Mouse (Mus musculus): Measurements from ENCODE around the gene Aurkaip1.

The Aurkaip1 gene

GRCm38 (mm10) chr4:155829866-155830265 lies 1.2 kb upstream of the Aurkaip1 start:
- no peak for DNase-seq (ENCODE audit: low spot score)

GRCm38 (mm10) chr4:155830596-155830995 lies 476 bp upstream of the Aurkaip1 start:
- peak; percentile 31 for DNase-seq (ENCODE audit: low spot score)

DNA sequence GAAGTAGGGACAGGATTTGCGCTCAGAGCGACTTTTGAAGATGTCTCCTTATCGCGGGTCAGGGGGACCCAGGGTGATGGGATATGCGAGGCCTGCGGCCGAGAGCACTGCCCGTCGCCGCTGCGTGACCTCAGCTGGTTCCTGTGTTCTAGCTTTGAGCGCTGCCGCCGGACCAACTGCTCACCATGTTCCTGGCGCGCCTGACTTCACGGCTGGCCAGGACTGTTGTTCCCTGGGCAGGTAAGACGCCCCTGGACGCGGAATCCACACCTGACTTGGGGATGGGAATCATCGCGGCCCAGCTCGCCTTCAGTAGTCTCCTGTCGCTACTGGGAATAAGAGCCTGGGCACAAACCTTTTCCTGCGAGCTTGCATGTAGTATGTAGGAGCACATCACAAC lies 759 bp downstream of the Aurkaip1 start:
- DNase-seq (ENCODE audit: low spot score), result peak; percentile 5

- DNase-seq (ENCODE audit: low spot score), result no peak
Measured at GRCm38 (mm10) chr4:155832321-155832720, 1.2 kb downstream of the Aurkaip1 start.

GRCm38 (mm10) chr4:155833234-155833633 lies 2.2 kb downstream of the Aurkaip1 start:
- DNase-seq (ENCODE audit: low spot score), result no peak

DNA sequence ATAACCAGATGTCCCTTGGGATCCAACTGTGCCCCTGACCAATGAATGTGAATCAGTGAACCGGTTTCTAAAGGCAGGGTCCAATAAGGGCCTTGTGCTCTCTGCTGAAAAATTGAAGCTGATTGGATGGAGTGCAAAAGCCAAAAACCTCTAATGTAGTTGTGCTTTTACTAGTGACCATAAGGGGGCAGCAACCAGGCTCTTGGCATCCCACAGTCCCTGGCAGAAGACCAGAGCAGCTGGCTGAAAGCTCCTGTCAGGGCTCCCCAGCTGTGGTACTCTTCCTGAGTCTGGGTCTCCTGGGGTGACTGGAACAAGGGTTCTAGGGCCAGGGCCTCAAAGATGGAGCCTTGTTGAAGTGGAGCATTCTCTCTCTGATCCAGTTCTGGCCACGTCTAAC lies 2.8 kb downstream of the Aurkaip1 start:
- peak; percentile 89 for DNase-seq (ENCODE audit: low spot score)

DNA sequence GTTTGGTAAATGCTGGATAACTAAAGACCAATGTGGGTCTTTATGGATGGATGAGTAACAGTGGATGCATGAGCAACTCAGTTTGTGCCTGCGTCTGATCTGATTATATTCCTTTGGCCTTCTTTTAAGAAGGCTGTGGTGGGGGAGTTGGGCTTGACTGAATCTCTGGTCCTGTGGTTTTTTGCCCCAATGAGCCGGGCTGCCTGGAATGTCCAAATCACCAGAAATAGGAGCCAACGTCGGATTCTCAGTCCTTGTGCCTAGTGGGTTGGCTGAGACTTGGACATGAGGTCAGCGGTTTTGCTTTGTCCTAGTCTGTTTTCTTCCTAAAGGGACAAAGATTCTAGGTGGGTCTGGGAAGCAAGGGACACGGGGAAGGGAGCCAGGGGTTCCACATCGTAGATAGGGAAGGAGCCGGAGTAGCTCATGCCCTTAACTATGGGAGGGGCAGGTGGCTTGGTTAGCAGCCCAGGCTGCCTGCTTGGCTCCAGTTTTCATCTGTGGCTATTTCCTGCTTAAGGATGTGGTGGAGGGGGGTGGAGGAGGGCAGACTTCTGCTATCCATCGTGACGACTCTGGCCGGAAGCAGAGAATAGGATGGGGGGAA lies 6.4 kb downstream of the Aurkaip1 start:
- no peak for DNase-seq (ENCODE audit: low spot score)

DNA sequence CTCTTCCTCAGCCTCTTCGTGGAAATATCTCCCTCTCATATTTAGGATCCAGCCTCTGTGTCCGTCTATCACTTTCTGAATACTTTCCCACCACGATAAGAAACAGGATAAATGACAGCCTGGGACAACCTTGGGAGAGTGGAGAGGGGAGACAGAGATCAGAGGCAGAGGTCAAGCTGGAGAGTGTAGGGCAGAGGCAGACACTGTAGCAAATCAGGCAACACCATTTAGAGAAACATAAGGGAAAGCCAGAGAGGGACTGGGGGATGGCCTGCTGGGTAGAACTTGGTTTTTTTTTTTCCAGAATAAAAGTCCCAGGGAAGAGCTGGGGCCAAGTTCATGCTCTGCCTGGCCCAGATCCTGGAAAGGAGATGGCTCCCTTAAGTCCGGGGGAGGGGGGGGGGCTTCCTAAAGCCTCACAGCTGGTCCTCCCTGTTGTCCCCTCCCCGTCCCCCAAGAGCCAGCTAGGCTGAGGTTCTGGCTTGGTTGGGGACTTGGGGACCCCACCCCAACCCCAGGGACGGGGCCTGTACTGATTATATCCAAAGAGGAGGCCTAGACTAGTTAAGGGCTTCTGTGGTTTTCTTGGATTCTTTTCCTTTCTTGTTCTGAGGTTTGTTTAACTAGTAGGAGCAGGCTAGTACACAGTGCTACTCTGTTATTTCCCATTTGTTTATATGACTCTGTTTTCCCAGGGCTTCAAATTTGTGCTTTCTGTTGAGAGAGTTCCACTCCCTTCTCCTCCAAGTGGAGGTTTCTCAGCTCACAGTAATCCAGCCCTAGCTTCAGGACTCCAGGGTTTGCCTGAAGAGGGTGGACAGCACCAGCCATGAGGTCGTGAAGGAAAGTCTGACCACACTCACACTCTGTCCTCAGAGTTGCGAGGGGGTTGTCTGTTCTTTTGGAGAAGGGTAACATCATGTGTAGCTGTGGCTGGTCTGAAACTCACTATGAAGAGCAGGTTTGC lies 7.4 kb downstream of the Aurkaip1 start:
- no peak for DNase-seq (ENCODE audit: low spot score)

GRCm38 (mm10) chr4:155839483-155839910 lies 8.4 kb downstream of the Aurkaip1 start, which contains the start of gene Mxra8:
TSS of gene Mxra8 (plus strand) at chr4:155839680.
- peak; percentile 67 for DNase-seq (ENCODE audit: low spot score)

DNA sequence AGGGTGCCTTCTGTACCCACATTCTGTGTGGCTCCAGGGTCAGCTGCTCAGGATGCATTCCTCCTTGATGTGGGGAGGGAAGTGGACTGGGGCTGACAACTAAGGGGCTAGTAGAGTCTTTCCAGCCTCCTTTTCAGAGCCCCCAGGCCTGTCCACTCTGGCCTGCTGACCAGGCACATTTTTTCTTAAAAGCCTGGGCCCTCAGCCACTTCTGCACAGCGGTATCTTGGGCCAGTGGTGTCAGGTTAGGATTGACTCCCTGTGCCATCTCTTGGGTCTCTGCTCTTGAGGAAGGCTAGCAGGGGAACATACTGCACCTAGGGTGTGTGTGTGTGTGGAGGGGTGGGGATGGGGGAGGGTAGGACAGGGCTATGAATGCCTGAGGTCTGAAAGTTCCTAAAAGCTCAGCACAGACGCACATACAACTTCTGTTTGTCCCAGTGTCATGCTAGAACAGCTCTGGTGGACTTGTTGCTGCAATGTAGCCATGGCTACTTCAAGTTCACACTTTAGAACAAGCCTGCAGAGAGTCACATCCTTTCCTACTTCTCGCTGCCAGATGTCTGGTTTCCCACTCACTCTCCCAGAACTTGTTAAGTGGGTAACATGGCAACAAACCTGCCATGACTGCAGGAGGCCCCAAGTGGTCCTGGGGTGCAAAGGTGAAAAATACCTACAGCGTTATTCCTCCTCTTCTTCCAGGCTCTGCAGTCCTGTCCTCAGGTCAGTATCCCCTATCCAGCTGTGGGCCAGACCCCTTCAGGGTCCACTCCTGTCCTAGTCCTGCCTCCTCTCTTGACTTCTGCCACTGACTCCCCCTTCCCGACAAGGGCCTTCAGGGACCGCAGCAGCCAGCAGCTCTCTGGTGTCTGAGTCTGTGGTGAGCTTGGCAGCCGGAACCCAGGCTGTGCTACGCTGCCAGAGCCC lies 9.3 kb downstream of the Aurkaip1 start:
- DNase-seq (ENCODE audit: low spot score), result peak; percentile 7

DNA sequence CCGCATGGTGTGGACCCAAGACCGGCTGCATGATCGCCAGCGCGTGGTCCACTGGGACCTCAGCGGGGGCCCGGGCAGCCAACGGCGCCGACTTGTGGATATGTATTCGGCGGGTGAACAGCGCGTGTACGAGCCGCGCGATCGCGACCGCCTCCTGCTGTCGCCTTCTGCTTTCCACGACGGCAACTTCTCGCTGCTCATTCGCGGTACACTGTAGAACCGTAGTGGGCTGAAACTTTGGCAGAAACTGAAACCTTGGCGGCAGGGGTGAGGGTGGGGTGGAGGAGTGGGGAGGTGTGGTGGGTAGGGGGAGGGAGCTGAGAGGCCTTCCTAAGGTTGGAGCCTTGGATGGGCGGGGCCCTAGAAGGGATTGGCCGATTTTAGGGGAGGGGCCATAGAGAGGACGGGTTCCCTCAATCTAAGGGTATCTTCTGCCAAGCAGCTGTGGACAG lies 10.0 kb downstream of the Aurkaip1 start:
- peak; percentile 70 for DNase-seq (ENCODE audit: low spot score)

DNA sequence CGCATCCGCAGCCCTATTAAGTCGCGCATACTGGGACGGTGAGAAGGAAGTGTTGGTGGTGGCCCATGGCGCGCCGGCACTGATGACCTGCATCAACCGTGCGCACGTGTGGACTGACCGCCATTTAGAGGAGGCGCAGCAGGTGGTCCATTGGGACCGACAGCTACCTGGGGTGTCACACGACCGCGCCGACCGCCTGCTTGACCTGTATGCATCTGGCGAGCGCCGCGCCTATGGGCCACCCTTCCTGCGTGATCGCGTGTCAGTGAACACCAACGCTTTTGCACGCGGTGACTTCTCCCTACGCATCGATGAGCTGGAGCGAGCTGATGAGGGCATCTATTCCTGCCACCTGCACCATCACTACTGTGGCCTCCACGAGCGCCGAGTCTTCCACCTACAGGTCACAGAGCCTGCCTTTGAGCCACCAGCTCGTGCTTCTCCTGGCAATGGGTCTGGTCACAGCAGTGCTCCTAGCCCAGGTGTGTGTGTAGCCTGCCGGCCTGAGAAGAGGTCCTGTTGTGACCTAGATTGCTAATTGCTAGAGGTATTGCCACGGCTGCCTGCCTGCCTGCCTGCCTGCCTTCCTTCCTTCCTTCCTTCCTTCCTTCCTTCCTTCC lies 10.7 kb downstream of the Aurkaip1 start:
- peak; percentile 19 for DNase-seq (ENCODE audit: low spot score)

GRCm38 (mm10) chr4:155843231-155843630 lies 12.2 kb downstream of the Aurkaip1 start:
- DNase-seq (ENCODE audit: low spot score), result no peak

- DNase-seq (ENCODE audit: low spot score), result peak; percentile 94
Measured at GRCm38 (mm10) chr4:155846871-155847578, 16.0 kb downstream of the Aurkaip1 start, which contains the start of gene Dvl1. TSS of gene Dvl1 (plus strand) at chr4:155847402.

- DNase-seq (ENCODE audit: low spot score), result peak; percentile 38
Measured at GRCm38 (mm10) chr4:155847591-155848352, 16.7 kb downstream of the Aurkaip1 start.

- peak; percentile 5 for DNase-seq (ENCODE audit: low spot score)
Measured at GRCm38 (mm10) chr4:155848434-155849095, 17.5 kb downstream of the Aurkaip1 start.

DNA sequence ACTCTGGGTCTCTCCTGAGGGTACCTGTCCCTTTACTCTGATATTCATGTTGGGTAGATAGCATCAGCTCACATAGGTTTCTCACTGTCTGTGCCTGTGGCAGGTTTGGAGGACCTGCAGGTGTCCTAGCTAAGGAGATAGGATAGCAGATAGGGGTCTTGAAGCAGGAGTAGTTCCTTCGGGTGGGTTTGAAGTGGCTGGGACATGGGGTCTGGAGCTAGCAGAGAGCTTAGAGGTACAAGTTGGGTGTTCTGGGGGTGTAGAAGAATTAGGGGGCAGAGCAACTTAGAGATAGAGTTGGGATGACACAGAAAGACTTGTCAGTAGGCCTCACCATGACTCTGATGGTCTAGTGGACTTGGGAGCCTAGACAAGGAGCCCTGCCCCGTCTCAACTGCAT lies 18.3 kb downstream of the Aurkaip1 start:
- no peak for DNase-seq (ENCODE audit: low spot score)

DNA sequence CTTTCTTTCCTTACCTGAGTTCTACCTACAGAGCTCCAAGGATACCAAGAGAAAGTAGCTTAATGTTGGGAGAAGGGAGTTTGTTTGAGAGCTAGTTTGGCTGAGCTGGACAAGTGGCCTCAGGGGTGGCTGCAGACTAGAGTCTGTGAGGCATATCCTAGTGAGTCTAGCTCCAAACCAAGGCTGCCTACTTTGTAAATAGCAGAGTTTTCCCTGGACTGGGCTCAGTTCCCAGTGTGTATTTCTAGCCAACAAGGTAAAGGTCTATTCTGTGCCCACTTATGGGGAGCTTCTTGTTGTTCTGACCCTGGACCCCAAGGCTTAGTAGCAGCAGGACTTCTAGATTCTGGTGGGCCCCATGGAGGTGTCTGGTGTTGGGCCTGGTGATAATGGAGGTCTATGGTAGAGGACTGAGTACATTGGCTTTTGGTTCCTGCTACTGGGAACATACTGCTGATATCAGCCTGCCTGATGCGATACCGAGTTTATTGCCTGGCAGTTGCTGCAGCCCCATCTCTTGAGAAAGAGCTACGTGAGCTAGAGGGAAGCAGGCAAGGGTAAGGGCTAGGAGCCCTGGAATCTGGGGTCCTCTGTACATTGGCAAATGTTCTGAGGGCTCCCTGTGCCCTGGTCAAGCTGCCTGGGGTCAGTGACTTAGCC lies 18.9 kb downstream of the Aurkaip1 start:
- no peak for DNase-seq (ENCODE audit: low spot score)

DNA sequence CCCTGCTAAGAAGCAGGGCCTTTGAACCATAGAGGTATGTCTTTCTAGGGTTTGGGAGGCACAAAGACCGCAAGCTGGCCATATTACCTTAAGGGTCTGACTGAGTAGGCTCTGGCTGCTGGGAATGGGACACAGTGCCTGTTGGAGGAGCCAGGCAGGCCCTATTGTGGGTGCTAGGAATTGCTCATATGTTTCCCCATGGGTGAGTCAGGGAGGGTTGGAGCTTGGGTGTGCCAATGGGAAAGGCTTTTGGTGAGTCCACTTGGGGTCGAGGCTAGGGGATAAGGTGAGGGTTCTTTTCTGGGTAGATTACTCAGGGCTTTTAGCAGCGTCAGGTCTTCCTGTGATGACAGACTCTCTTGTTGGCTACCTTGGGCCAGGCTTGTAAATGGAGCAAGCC lies 20.3 kb downstream of the Aurkaip1 start:
- no peak for DNase-seq (ENCODE audit: low spot score)
